Mouse (Mus musculus) left cerebral cortex, adult 11 months (tissue): ENCODE results near the gene Runx3.

Source experiments
- DNase-seq: peaks from one replicate; pipeline ENCODE4 v3.0.0; 2022; ENCODE audit warnings: low spot score

The Runx3 gene

GRCm38 (mm10) chr4:135151111-135151987, 30.9 kb downstream of the Runx3 start:
- no peak for DNase-seq

GRCm38 (mm10) chr4:135151988-135152594, 31.6 kb downstream of the Runx3 start:
- DNase-seq, result no peak

- no peak for DNase-seq
These were observed 32.4 kb downstream of the Runx3 start for GRCm38 (mm10) chr4:135152834-135153259.

GRCm38 (mm10) chr4:135153260-135154088, 33.0 kb downstream of the Runx3 start:
- DNase-seq, result no peak

- no peak for DNase-seq
These were observed 33.9 kb downstream of the Runx3 start for GRCm38 (mm10) chr4:135154089-135154949.

GRCm38 (mm10) chr4:135155106-135155800, 34.8 kb downstream of the Runx3 start:
- no peak for DNase-seq

- DNase-seq, result no peak
These were observed 35.5 kb downstream of the Runx3 start for GRCm38 (mm10) chr4:135155805-135156469.

- DNase-seq, result no peak
These were observed 36.1 kb downstream of the Runx3 start for GRCm38 (mm10) chr4:135156531-135156930.

GRCm38 (mm10) chr4:135157329-135157728, 36.9 kb downstream of the Runx3 start:
- DNase-seq, result no peak

GRCm38 (mm10) chr4:135158724-135159409, 38.4 kb downstream of the Runx3 start:
- no peak for DNase-seq

GRCm38 (mm10) chr4:135159663-135160062, 39.2 kb downstream of the Runx3 start:
- no peak for DNase-seq

- no peak for DNase-seq
These were observed 39.7 kb downstream of the Runx3 start for GRCm38 (mm10) chr4:135160168-135160567.

GRCm38 (mm10) chr4:135161441-135161840, 41.0 kb downstream of the Runx3 start:
- DNase-seq, result no peak

- no peak for DNase-seq
These were observed 45.3 kb downstream of the Runx3 start for GRCm38 (mm10) chr4:135165761-135166160.

GRCm38 (mm10) chr4:135166413-135167225, 46.2 kb downstream of the Runx3 start:
- DNase-seq, result no peak

GRCm38 (mm10) chr4:135167816-135168527, 47.5 kb downstream of the Runx3 start:
- DNase-seq, result no peak

- no peak for DNase-seq
These were observed 48.6 kb downstream of the Runx3 start for GRCm38 (mm10) chr4:135169096-135169495.

- DNase-seq, result no peak
These were observed 49.0 kb downstream of the Runx3 start for GRCm38 (mm10) chr4:135169501-135169900.
